Mouse (Mus musculus): ENCODE measurements around the gene Scd4. TPM values are rescaled to one million over a fixed set of nuclear protein-coding genes. Genes with fewer than 3 reads are reported as not detected.
"Not testable (repeated sequence)": the region's sequence is repeated elsewhere in the genome, so short reads cannot be mapped to it uniquely, and the experiment has no call there.

Gene Scd4
- polyA plus RNA-seq, 1 experiment from 2014 or later, result 0.11 TPM

- Histone ChIP-seq H3K4me3 (ENCODE audit: low read length) (no peak overlapping the region), H3K9me3 (ENCODE audit: control insufficient read depth, low read length) (no peaks in the 10 kb centered on the region), H3K27ac (ENCODE audit: low read depth, low read length) (no peak overlapping the region), H3K4me2 (replicated peaks; ENCODE audit: low read depth, low read length) (no peak overlapping the region), H3K36me3 (ENCODE audit: control insufficient read depth, insufficient read depth, low read length) (no peaks in the 10 kb centered on the region), H3K27me3 (ENCODE audit: control insufficient read depth, insufficient read depth, low read length) (no peaks in the 10 kb centered on the region), H3K9ac (ENCODE audit: low read depth, low read length) (no peak overlapping the region), H3K4me1 (ENCODE audit: control insufficient read depth, insufficient read depth, low read length) (no peaks in the 10 kb centered on the region)
- WGBS, result 86% methylated on average over 8 of the region's 8 CpGs
- ATAC-seq (ENCODE audit: low FRiP score, low TSS enrichment), result no peak
These were observed 16.8 kb downstream of the Scd4 start for GRCm38 (mm10) chr19:44349689-44350088.

GRCm38 (mm10) chr19:44351756-44352155 is 18.9 kb downstream of the Scd4 start:
- Histone ChIP-seq H3K9me3 (ENCODE audit: control insufficient read depth, low read length) (no peaks in the 10 kb centered on the region), H3K4me2 (replicated peaks; ENCODE audit: low read depth, low read length) (no peak overlapping the region), H3K4me1 (ENCODE audit: control insufficient read depth, insufficient read depth, low read length) (no peaks in the 10 kb centered on the region), H3K9ac (ENCODE audit: low read depth, low read length) (no peak overlapping the region), H3K4me3 (ENCODE audit: low read length) (no peak overlapping the region), H3K36me3 (ENCODE audit: control insufficient read depth, insufficient read depth, low read length) (no peaks in the 10 kb centered on the region), H3K27me3 (ENCODE audit: control insufficient read depth, insufficient read depth, low read length) (no peaks in the 10 kb centered on the region), H3K27ac (ENCODE audit: low read depth, low read length) (no peak overlapping the region)
- ATAC-seq (ENCODE audit: low FRiP score, low TSS enrichment), result no peak
- WGBS, result 79% methylated on average over 7 of the region's 7 CpGs

- H3K36me3 ChIP-seq (ENCODE audit: control insufficient read depth, insufficient read depth, low read length), result no peaks in the 10 kb centered on the region
- H3K4me3 ChIP-seq (ENCODE audit: low read length), result no peak overlapping the region
- 49% methylated on average over 8 of the region's 8 CpGs for WGBS
- H3K27me3 ChIP-seq (ENCODE audit: control insufficient read depth, insufficient read depth, low read length), result no peaks in the 10 kb centered on the region
- no peak for ATAC-seq (ENCODE audit: low FRiP score, low TSS enrichment)
- no peaks in the 10 kb centered on the region for H3K9me3 ChIP-seq (ENCODE audit: control insufficient read depth, low read length)
- H3K9ac ChIP-seq (ENCODE audit: low read depth, low read length), result no peak overlapping the region
- no peak overlapping the region for H3K27ac ChIP-seq (ENCODE audit: low read depth, low read length)
- no peak overlapping the region for H3K4me2 ChIP-seq (replicated peaks; ENCODE audit: low read depth, low read length)
- H3K4me1 ChIP-seq (ENCODE audit: control insufficient read depth, insufficient read depth, low read length), result no peaks in the 10 kb centered on the region
These were observed 25.8 kb downstream of the Scd4 start for GRCm38 (mm10) chr19:44358700-44359099.

GRCm38 (mm10) chr19:44363529-44363928 is 30.6 kb downstream of the Scd4 start:
- Histone ChIP-seq H3K27me3 (ENCODE audit: control insufficient read depth, insufficient read depth, low read length) (no peaks in the 10 kb centered on the region), H3K4me2 (replicated peaks; ENCODE audit: low read depth, low read length) (no peak overlapping the region), H3K4me1 (ENCODE audit: control insufficient read depth, insufficient read depth, low read length) (no peaks in the 10 kb centered on the region), H3K36me3 (ENCODE audit: control insufficient read depth, insufficient read depth, low read length) (no peaks in the 10 kb centered on the region), H3K9ac (ENCODE audit: low read depth, low read length) (no peak overlapping the region), H3K9me3 (ENCODE audit: control insufficient read depth, low read length) (no peaks in the 10 kb centered on the region), H3K27ac (ENCODE audit: low read depth, low read length) (no peak overlapping the region), H3K4me3 (ENCODE audit: low read length) (no peak overlapping the region)
- WGBS, result 23% methylated on average over 13 of the region's 13 CpGs
- peak; percentile 72; the same call in 1 of the 2 replicates for ATAC-seq (ENCODE audit: low FRiP score, low TSS enrichment)

GRCm38 (mm10) chr19:44364029-44364428 is 31.1 kb downstream of the Scd4 start:
- ATAC-seq (ENCODE audit: low FRiP score, low TSS enrichment), result no peak
- H3K27me3 ChIP-seq (ENCODE audit: control insufficient read depth, insufficient read depth, low read length), result no peaks in the 10 kb centered on the region
- H3K9ac ChIP-seq (ENCODE audit: low read depth, low read length), result no peak overlapping the region
- no peak overlapping the region for H3K4me3 ChIP-seq (ENCODE audit: low read length)
- no peaks in the 10 kb centered on the region for H3K9me3 ChIP-seq (ENCODE audit: control insufficient read depth, low read length)
- no peak overlapping the region for H3K27ac ChIP-seq (ENCODE audit: low read depth, low read length)
- WGBS, result 77% methylated on average over 8 of the region's 8 CpGs
- H3K4me2 ChIP-seq (replicated peaks; ENCODE audit: low read depth, low read length), result no peak overlapping the region
- H3K4me1 ChIP-seq (ENCODE audit: control insufficient read depth, insufficient read depth, low read length), result no peaks in the 10 kb centered on the region
- H3K36me3 ChIP-seq (ENCODE audit: control insufficient read depth, insufficient read depth, low read length), result no peaks in the 10 kb centered on the region

GRCm38 (mm10) chr19:44365733-44366132 is 32.8 kb downstream of the Scd4 start:
- H3K4me2 ChIP-seq (replicated peaks; ENCODE audit: low read depth, low read length), result no peak overlapping the region
- no peaks in the 10 kb centered on the region for H3K4me1 ChIP-seq (ENCODE audit: control insufficient read depth, insufficient read depth, low read length)
- H3K9me3 ChIP-seq (ENCODE audit: control insufficient read depth, low read length), result no peaks in the 10 kb centered on the region
- no peaks in the 10 kb centered on the region for H3K27me3 ChIP-seq (ENCODE audit: control insufficient read depth, insufficient read depth, low read length)
- no peak overlapping the region for H3K4me3 ChIP-seq (ENCODE audit: low read length)
- WGBS, result 91% methylated on average over 4 of the region's 4 CpGs
- H3K27ac ChIP-seq (ENCODE audit: low read depth, low read length), result no peak overlapping the region
- ATAC-seq (ENCODE audit: low FRiP score, low TSS enrichment), result no peak
- no peaks in the 10 kb centered on the region for H3K36me3 ChIP-seq (ENCODE audit: control insufficient read depth, insufficient read depth, low read length)
- no peak overlapping the region for H3K9ac ChIP-seq (ENCODE audit: low read depth, low read length)

GRCm38 (mm10) chr19:44367076-44367475 is 34.2 kb downstream of the Scd4 start:
- H3K36me3 ChIP-seq (ENCODE audit: control insufficient read depth, insufficient read depth, low read length); ATAC-seq (ENCODE audit: low FRiP score, low TSS enrichment); H3K9me3 ChIP-seq (ENCODE audit: control insufficient read depth, low read length); H3K4me3 ChIP-seq (ENCODE audit: low read length); H3K27me3 ChIP-seq (ENCODE audit: control insufficient read depth, insufficient read depth, low read length); H3K4me2 ChIP-seq (replicated peaks; ENCODE audit: low read depth, low read length); H3K4me1 ChIP-seq (ENCODE audit: control insufficient read depth, insufficient read depth, low read length); H3K9ac ChIP-seq (ENCODE audit: low read depth, low read length); H3K27ac ChIP-seq (ENCODE audit: low read depth, low read length): not testable (repeated sequence)
- 52% methylated on average over 10 of the region's 10 CpGs for WGBS

GRCm38 (mm10) chr19:44369371-44369770 is 36.5 kb downstream of the Scd4 start:
- 80% methylated on average over 8 of the region's 8 CpGs for WGBS
- Histone ChIP-seq H3K36me3 (ENCODE audit: control insufficient read depth, insufficient read depth, low read length) (no peaks in the 10 kb centered on the region), H3K4me1 (ENCODE audit: control insufficient read depth, insufficient read depth, low read length) (no peaks in the 10 kb centered on the region), H3K9me3 (ENCODE audit: control insufficient read depth, low read length) (no peaks in the 10 kb centered on the region), H3K9ac (ENCODE audit: low read depth, low read length) (no peak overlapping the region), H3K27me3 (ENCODE audit: control insufficient read depth, insufficient read depth, low read length) (no peaks in the 10 kb centered on the region), H3K27ac (ENCODE audit: low read depth, low read length) (no peak overlapping the region), H3K4me2 (replicated peaks; ENCODE audit: low read depth, low read length) (no peak overlapping the region), H3K4me3 (ENCODE audit: low read length) (no peak overlapping the region)
- ATAC-seq (ENCODE audit: low FRiP score, low TSS enrichment), result no peak

- H3K4me2 ChIP-seq (replicated peaks; ENCODE audit: low read depth, low read length), result no peak overlapping the region
- H3K4me1 ChIP-seq (ENCODE audit: control insufficient read depth, insufficient read depth, low read length), result no peaks in the 10 kb centered on the region
- no peaks in the 10 kb centered on the region for H3K27me3 ChIP-seq (ENCODE audit: control insufficient read depth, insufficient read depth, low read length)
- no peak overlapping the region for H3K27ac ChIP-seq (ENCODE audit: low read depth, low read length)
- 64% methylated on average over 5 of the region's 5 CpGs for WGBS
- no peak for ATAC-seq (ENCODE audit: low FRiP score, low TSS enrichment)
- no peaks in the 10 kb centered on the region for H3K36me3 ChIP-seq (ENCODE audit: control insufficient read depth, insufficient read depth, low read length)
- H3K9me3 ChIP-seq (ENCODE audit: control insufficient read depth, low read length), result no peaks in the 10 kb centered on the region
- no peak overlapping the region for H3K9ac ChIP-seq (ENCODE audit: low read depth, low read length)
- H3K4me3 ChIP-seq (ENCODE audit: low read length), result no peak overlapping the region
These were observed 37.3 kb downstream of the Scd4 start for GRCm38 (mm10) chr19:44370231-44370630.

GRCm38 (mm10) chr19:44372969-44373368 is 40.1 kb downstream of the Scd4 start:
- peak; percentile 88 for ATAC-seq (ENCODE audit: low FRiP score, low TSS enrichment)
- Histone ChIP-seq H3K4me1 (ENCODE audit: control insufficient read depth, insufficient read depth, low read length) (no peaks in the 10 kb centered on the region; the same call in 1 of the 2 replicates), H3K27me3 (ENCODE audit: control insufficient read depth, insufficient read depth, low read length) (no peaks in the 10 kb centered on the region), H3K9ac (ENCODE audit: low read depth, low read length) (no peak overlapping the region), H3K36me3 (ENCODE audit: control insufficient read depth, insufficient read depth, low read length) (no peaks in the 10 kb centered on the region), H3K9me3 (ENCODE audit: control insufficient read depth, low read length) (no peaks in the 10 kb centered on the region), H3K4me2 (replicated peaks; ENCODE audit: low read depth, low read length) (no peak overlapping the region), H3K4me3 (ENCODE audit: low read length) (no peak overlapping the region), H3K27ac (ENCODE audit: low read depth, low read length) (no peak overlapping the region)
- whole genome bisulfite sequencing, result 22% methylated on average over 6 of the region's 6 CpGs

Data from kidney, embryonic 14.5 days (tissue).